Mouse (Mus musculus): ENCODE measurements around the gene Fap.

Fap gene

DNA sequence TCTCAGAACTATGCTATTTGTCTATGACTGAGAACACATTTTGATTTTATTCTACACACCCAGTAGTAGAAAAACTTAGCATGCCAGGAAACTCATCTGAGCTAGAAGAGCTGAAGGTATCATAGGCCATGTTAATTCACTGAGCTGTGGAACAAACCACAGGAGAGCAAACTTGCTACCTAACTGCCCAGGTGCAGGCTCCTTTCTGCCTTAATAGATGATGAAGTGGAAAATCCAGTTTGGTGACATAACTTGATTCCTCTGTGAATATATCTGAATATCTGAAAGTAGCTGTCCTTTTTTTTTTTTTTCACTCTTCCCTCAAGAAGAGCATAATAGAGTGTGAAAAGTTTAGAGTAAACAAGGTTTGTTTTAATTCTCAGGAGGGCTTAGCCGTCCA lies 42.8 kb downstream of the Fap start:
- no peak for DNase-seq (ENCODE audit: low spot score in 2 of 2)

DNA sequence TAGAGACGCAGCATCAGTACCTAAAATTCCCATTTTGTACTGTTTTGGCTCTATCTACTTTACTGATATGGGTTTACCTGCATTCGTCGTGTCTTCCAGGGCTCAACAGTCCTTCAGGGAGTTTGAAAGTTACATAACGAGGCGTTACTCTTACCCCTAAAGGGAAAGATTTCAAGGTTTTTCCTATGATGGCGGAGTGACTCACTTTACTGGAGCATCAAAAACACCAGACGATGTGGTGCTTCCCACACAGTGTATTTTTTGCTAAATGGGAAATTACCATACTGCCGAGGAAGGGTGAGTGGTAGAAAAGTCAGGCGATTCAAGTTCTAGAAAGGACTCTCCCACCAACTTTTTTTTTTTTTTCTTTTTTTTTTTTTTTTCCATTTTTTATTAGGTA lies 47.5 kb downstream of the Fap start:
- DNase-seq (ENCODE audit: low spot score in 2 of 2) = no peak

DNA sequence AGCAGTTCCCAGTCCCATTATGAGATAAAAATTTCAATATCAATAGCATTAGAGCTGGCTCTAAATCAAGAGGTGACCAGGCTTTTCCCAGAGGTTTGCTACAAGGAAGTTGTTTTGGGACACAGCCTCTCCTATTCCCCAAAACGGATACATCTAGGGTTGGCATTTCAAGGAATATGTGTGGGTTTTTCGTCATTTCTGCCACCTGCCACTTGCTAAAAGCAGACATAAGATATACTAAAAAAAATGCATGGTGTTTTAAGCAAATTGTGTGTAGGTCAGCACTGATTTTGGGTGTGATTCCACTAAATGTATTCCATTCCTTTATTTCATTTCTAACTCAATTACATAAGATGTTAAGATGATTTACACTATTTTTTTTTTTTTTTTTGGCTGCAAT lies 56.1 kb downstream of the Fap start:
- no peak for DNase-seq (ENCODE audit: low spot score in 2 of 2)

DNA sequence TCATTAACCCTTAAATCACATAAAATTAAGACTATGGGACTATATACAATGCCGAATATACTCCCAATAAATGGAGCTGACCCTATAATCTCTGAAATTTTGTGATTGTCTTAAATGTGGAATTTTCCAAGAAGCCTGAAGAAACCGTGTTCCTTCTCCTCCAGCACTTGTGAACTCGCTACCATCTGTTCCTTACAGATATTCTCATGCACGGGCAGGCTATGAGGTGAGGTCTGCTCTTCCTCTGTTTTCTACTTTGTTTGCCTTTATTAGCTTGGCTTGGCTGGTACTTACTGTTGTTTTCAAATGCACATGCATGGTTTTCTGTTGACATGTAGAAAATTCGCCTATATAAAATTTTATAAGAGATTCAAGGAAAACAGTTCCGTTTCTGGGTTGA lies 59.4 kb downstream of the Fap start:
- no peak for DNase-seq (ENCODE audit: low spot score in 2 of 2)

DNA sequence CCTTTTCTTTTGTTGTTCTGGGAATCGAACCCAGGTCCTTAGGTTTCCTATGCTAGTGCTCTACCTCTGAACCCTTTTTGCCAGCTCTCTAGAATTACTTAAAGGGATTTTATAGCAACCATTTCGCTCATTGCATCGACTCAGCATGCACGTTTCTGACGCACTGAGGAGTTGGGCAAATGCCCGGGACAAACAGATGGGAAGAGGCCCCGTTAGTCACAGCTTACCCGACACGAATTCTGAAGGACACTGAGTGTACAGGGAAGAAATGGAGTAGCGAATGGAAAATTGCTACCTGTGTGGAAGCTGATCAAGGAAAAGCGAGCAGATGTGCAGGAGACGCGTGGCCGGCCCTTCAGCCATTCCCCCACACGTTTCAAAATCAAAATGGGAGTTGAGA lies 60.4 kb downstream of the Fap start:
- DNase-seq (ENCODE audit: low spot score in 2 of 2) = no peak

DNA sequence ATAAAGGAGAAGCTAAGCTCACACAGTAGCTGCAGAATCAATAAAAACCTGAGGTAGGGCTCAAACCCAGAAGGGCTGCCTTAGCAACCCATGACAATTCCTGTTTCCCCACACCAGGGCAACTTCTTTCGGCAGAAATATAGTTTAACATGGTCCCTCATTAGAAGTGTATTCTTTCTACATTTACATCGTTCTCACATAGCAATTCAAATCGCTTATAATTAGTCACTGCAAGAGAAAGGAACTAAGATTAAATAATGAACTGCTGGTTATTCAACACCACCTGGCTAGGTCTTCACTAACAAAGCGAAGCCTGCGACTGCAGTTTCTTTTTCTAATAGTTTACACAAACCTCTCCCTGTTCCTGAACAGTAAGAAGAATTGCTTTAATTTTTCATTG lies 66.7 kb downstream of the Fap start:
- DNase-seq (ENCODE audit: low spot score in 2 of 2) = no peak

DNA sequence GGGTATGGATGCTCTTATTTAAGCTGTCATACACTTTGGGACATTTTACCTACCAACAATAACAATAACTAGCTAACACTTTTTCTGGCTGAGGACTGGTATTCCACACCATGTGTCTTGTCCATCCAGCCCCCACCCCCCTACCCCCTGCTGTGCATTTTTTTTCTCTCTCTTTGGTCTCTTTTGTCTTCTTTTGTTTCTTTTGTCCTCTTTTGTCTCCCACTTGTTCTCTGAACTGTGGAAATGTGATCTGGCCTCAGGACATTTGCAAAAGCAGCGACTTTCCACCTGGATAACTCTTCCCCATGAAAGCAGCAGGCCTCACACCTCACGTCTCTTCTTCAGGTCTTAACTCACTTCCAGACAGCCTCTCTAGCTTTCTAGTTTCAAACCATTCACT lies 67.4 kb downstream of the Fap start:
- DNase-seq (ENCODE audit: low spot score in 2 of 2) = no peak

DNA sequence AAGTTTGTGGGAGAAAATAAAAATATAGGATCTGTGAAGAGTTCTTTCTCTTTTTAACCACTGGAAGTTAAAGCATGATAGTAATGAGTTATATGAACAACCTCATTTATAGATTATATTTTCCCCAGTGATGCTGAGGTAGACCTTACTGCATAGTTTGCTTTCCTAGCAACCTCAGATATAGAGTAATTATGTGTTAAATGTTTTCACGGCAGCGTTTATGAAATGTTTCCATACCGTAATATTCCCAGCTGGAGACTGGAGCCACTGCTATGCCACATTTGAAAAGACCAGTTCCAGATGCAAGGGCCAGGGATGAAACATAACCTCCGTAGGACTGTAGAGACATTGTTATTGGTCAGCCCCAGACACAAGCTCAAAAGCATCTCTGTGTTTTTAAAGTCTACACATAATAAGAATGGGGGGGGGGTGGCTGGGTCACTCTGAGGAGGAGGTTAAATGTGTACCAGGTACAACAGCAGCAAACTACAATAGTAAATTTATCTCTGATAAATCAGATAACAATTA lies 69.5 kb downstream of the Fap start:
- DNase-seq (ENCODE audit: low spot score in 2 of 2) = no peak

DNA sequence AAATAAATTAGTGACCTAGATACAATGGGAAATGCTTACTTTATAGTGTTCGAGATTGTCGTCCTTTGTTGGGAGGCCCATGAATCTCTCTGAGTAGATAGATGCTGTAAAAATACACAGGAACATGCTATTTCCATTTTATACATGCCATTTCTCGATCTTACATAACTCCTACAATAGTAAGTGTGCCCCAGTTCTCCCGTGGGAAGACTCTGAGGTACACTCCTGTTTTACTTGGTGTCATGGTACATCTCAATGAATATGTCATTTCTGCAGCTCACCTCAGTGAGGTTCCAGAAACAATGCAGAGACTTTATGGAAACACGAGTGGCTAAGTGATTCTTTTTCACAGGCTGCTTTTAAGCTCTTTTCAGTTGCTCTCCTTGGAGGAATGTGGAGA lies 70.5 kb downstream of the Fap start:
- DNase-seq (ENCODE audit: low spot score in 2 of 2) = no peak

DNA sequence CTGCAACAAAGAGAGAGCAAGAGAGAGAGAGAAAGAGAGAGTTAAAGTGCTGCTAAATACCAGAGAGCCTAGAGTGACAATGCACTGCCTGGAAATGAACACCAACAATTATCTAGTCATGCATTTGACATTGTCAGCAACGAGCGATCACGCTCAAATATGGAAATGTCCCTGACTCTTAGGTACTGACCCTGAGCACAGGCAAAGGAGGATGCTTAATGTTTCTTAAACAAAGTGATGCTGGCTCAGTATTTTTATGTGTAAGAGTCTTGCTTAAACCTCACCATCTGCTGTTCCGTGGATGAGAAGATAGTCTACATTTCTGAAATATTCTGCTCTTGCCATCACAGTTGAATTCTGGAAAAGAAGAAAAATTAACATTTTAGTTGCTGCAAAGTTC lies 71.4 kb downstream of the Fap start:
- DNase-seq (ENCODE audit: low spot score in 2 of 2) = no peak

DNA sequence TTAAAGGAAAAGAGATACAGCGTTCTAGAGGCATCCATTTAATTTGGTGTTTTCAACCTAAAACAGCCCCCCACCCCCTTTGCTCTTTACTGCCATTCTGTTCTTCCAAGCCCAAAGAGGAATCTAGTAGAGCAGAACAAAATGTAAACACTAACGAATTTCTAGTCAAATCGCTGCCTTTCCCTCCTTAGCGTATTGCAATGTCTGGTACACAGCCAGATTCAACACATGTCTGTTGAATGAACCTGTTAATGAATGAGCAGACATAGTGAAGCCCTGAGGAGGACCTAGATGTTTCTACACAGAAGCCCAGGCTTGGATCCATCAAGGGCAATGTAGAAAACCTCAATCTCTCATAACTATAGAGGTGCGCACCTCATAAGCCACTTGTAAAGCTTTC lies 75.1 kb downstream of the Fap start:
- no peak for DNase-seq (ENCODE audit: low spot score in 2 of 2)

DNA sequence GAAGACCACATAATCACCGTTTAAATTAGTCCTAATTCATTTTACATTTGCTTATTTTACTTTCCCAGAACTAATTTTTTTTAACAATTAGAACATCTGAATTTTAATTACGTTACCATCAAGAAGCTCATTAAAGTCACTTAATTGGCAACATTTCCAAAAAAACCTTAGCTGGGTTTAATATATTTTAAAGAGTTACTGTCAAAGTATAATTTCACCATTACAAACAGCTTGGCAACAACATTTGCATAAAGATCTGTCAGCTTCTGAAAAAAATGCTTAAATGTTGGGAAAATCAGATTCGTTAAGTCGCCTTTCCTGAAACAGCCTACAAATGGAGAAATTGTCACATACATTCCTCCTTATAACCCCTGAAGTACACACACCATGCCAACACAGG lies 75.8 kb downstream of the Fap start:
- DNase-seq (ENCODE audit: low spot score in 2 of 2) = no peak

DNA sequence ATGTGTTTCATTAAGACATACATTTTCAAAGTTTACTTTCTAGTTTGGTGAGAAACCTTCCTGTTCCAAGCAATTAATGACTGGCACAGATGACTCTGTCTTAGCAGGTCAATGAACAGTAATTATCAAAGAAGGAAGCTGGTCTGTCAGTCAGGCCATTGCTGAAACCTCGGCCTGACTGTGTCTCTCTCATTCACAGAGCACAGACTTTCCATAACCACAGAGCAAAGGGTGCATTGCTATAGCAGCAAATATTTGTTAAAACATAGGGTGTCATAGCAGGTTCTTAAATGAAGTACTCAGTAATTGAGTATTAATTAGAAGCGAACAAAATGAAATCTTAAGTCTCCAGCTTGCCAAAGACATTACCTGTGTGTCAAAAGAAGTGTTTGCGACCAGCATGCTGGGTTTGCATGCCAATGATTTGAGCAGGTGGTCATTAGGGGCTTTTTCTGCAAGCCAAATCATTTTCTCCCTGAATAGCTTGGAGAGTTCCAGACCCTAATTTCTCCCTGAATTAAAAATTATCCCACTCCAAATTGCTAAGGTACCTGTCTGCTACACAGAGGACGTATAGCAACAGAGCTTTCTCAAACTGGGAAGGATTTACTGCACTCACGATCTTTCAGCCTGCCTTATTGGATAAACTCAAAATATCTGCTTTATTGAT lies 76.4 kb downstream of the Fap start:
- no peak for DNase-seq (ENCODE audit: low spot score in 2 of 2)

DNA sequence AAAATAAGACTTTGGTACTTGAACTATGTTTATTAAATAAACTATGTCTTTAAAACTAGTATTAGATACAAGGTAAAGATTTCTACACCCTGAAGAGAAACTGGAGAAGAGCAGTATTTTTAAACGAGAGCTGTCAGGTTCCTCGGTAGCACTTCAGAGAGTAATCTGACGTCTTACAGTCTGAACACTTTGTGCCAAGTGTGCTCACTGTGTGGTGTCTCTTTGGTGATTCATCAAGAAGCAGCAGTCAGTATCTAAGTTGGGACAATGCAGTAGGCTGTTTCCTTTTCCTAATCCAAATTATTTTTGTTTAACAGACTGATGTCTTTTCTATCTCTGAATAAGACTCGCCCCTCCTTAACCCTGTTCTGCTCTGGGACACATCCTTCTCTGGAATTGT lies 78.5 kb downstream of the Fap start:
- no peak for DNase-seq (ENCODE audit: low spot score in 2 of 2)

DNA sequence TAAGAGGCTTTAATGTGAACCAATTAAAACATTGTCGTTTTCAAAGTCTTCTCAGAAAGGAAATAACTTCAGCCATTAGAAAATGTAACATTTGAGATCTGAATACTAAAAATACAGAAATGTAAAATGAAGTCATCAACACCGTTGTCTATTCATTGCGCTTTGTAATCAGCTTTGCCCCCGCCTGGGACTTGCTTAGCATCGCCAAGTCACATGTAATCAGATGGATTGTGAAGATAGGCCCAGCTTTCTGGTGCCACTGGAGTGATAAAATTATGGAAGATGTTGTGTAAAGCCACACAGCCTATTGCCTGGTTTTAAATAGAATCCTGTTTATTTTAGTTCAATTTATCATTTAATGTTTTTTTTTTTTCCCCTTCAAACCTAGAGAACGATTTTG lies 84.0 kb downstream of the Fap start:
- DNase-seq (ENCODE audit: low spot score in 2 of 2) = no peak

DNA sequence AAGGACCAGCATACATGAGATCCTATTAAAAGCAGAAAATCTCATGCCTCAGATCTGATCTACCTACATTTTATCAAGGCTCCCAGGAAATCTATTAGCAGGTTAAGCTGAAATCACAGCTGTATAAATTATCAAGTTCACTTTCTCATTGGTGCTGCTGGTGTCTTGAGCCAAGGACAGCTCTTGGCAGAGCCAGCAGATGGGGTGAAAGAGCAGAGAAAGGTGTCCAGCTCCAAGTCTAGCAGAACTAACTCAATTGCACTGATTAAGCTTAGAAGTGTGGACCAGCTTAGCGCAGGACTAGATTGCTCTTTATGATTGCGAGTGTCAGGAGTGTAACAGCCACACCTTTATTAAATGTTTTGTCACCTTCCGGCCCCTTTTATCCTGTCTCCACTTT lies 89.0 kb downstream of the Fap start:
- no peak for DNase-seq (ENCODE audit: low spot score in 2 of 2)

DNA sequence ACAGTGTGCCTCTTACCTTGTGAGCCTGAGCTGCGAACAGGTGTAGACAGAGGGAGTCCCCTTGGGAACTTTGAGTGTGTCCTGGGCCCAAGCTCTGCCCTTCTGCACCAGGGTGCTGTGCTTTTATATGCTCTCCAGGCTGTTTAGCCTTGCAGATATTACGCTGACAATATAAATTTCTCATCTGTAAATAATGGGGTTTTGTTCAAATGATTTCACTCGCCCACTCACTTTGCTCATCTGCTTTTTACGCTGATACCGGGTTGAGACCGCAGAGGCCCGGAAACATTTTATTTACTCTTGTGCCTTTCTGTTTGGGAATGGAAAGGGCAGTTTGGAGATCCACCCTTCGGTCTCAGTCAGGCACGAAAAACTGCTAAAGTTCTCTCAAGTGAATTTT lies 90.3 kb downstream of the Fap start, which contains the start of gene Gcg:
Gcg (minus strand) TSS at position 101 of the 400 bp plus-strand sequence.
- no peak for DNase-seq (ENCODE audit: low spot score in 2 of 2)

DNA sequence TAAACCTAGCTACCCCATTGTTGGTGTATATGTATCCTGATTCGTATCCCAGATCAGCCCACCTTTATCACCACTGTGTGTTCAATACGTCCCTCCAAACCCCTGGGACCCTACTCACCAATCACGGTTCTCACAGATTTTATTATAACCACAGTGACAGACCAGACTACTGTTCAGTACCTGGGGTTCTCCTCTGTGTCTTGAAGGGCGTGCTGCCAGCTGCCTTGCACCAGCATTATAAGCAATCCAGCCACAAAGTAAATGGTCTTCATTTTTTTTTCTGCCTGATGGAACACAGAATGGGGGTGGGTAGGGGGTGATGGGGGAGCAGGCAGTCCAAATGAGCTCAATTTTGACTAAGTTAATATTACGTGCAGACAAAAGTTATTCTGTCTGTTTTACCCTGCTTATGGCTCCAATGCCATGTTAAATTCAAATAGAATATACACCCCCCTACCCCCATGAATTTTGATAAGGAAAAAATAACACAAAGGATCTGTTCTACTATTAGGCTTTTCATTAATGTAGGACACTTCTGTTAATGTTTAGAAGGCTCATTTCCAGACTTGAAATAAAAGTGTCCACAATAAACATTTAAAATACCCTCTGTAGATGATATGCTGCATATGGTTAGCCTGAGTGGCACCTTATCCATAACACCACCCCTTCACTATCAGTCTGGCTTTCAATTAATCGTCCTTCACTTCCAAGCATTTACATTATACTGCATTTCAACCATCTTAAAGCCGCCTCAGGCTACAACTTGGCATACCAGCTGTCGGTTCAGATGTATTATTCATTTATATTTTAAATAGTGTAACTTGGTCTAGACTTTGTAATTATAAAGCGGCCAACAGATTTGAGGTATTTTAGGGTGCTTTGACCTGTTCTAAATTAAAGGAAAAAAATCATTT lies 93.3 kb downstream of the Fap start:
- DNase-seq (ENCODE audit: low spot score in 2 of 2) = no peak

DNA sequence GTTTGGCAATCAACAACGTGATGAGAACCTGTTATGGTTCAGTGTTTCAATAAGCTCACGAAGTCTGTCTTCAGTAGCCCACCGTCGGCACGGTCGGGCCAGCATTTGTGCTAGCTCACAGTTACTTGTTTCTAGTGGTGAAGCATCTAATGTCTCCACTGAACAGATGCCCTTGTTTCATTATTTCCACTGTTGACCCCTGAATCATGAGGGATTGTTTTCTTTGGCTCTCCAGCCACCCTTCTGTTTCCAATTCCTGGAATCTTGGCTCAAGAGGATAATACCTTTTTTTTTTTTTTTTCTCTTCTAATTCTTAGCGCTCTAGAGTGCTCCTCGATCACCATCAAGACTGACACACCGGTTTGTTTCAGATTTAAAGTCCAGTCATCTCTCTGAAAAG lies 104.3 kb downstream of the Fap start:
- DNase-seq (ENCODE audit: low spot score in 2 of 2) = no peak

DNA sequence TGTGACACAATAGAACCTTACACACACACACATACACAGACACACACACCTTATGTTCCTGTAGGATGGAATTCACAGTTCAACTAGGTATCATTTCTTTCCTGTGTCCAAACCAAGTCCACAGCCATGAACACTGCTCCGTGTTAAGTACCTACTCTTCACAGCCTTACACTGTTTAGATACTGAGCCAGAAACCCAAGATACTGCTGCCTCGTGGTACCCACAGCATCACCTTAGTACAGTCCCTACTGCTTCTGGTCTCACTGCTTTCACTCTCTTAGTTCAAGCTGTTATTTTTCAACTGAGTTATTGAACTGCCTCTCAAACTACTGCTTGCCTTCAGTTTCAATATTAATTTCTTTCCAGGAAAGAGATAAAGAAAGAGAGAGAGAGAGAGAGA lies 110.6 kb downstream of the Fap start:
- DNase-seq (ENCODE audit: low spot score in 2 of 2) = no peak

DNA sequence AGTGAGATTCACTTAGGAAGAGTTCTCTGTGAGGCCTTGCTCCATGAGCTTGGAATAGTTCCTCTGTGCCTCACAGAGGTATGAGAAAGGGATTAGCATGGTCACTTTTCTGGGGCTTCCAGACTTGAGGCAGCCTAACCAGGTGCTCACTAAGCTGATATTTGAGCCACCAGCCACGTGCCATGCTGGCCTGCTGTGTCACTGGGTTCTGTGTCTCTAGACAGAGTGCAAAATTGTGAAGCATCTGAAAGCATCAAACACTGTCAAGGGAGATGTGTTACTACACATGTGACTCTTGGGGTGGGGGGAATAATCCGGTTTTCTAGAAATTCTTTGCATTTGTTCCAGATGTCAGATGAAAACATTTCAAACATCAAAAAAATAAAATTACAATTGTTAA lies 111.7 kb downstream of the Fap start:
- no peak for DNase-seq (ENCODE audit: low spot score in 2 of 2)

DNA sequence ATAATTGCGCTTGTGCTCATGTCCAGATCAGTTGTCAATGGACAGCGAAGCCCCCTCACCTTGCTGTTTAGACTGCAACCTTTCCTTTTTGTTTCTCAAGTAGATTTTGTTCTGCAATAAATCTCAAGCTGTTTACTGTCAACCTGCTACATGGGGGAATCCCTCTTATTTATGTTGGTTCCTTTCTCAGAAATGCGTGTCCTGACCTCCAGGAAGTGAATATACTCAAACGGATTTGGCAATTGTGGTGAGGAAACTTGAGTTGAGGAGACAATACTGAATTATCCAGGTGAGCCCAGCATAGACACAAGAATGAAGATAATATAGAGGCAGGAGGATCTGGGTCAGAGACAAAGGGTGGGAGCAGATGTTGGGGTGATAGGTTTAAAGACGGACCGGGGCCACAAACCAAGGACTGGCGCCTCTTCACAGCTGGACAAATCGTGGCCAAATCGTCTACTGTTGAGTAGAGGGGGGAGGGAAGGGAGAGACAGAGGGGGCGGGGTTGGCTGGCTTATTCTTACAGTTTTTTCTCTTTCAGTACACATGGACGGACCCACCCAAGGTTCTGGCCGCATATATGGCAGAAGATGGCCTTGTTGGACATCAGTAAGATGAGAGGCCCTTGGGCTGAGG lies 112.9 kb downstream of the Fap start:
- DNase-seq (ENCODE audit: low spot score in 2 of 2) = no peak
